Mouse (Mus musculus) heart, embryonic 14.5 days (tissue): ENCODE data around the gene Clcn2. TPM values are rescaled to one million over a fixed set of nuclear protein-coding genes. Genes with fewer than 3 reads are reported as not detected.
"Not testable (repeated sequence)": the region's sequence is repeated elsewhere in the genome, so short reads cannot be mapped to it uniquely, and the experiment has no call there.

Experiments used
- ATAC-seq: fragments of 200-750 bp; cut with Nextera tagmentation; 2 replicates; pipeline ENCODE4 v1.8.0; 2017; ENCODE audit warnings: low read depth, moderate TSS enrichment; ENCODE audit not compliant: insufficient number of reproducible peaks, insufficient read depth, low FRiP score
- H3K27ac ChIP-seq, 2 experiments: fragments of 200-500 bp in 1 of 2; fragments of 300-500 bp in 1 of 2; sonication (generic) in 1 of 2; replicated peaks in 1 of 2; 2 replicates each; pipeline ENCODE4 v1.5.1; 2012 to 2014; ENCODE audit warnings: low read depth in 2 of 2, low read length in 2 of 2, control low read depth in 1 of 2, mild to moderate bottlenecking in 1 of 2, mixed read lengths in 1 of 2; ENCODE audit not compliant: control insufficient read depth in 1 of 2, insufficient read depth in 1 of 2
- H3K27me3 ChIP-seq: fragments of 300-500 bp; sonication (generic); 2 replicates; pipeline ENCODE4 v1.6.1; 2014; ENCODE audit warnings: mild to moderate bottlenecking, low read length, control low read depth; ENCODE audit not compliant: control insufficient read depth, insufficient read depth
- H3K36me3 ChIP-seq: fragments of 300-500 bp; sonication (generic); 2 replicates; pipeline ENCODE4 v1.6.1; 2014; ENCODE audit warnings: mild to moderate bottlenecking, control low read depth, low read length, mixed read lengths; ENCODE audit not compliant: control insufficient read depth, insufficient read depth
- H3K4me1 ChIP-seq, 2 experiments: fragments of 200-500 bp in 1 of 2; fragments of 300-500 bp in 1 of 2; sonication (generic) in 1 of 2; 2 replicates each; pipeline ENCODE4 v1.6.1; 2012 to 2014; ENCODE audit warnings: low read length in 2 of 2, control low read depth in 1 of 2, mixed read lengths in 1 of 2; ENCODE audit not compliant: control insufficient read depth in 2 of 2, insufficient read depth in 2 of 2
- H3K4me2 ChIP-seq: fragments of 300-500 bp; sonication (generic); 2 replicates; pipeline ENCODE4 v1.6.1; 2014; ENCODE audit warnings: mild to moderate bottlenecking, low read length
- H3K4me3 ChIP-seq, 2 experiments: fragments of 200-500 bp in 1 of 2; fragments of 300-500 bp in 1 of 2; sonication (generic) in 1 of 2; 2 replicates each; pipeline ENCODE4 v1.5.1; 2012 to 2014; ENCODE audit warnings: low read length in 2 of 2, mild to moderate bottlenecking in 2 of 2, control low read depth in 1 of 2, low read depth in 1 of 2, moderate library complexity in 1 of 2; ENCODE audit not compliant: control insufficient read depth in 1 of 2, insufficient read depth in 1 of 2
- H3K9ac ChIP-seq: fragments of 300-500 bp; sonication (generic); 2 replicates; pipeline ENCODE4 v1.6.1; 2014; ENCODE audit warnings: mild to moderate bottlenecking, low read length
- H3K9me3 ChIP-seq: fragments of 300-500 bp; sonication (generic); 2 replicates; pipeline ENCODE4 v1.6.1; 2016; ENCODE audit warnings: low read length, control low read depth; ENCODE audit not compliant: control insufficient read depth
- WGBS: fragments of 180-500 bp; shearing (Covaris S2); extraction: QIAGEN DNeasy Blood & Tissue Kit; methylation state at CpG from one replicate; pipeline ENCODE4 v1.1.7; 2014; 5-methylcytosine and 5-hydroxymethylcytosine counted together
- polyA plus RNA-seq: library from polyadenylated mRNA; unstranded; fragments of >200 nt; fragmentation: Nextera tagmentation; extraction: Ambion mirVana; gene quantifications from 2 replicates; pipeline ENCODE4 v1.2.1, GENCODE M21; 2014

Gene Clcn2
- polyA plus RNA-seq, 1 experiment from 2014 or later, result 5.1 TPM

DNA sequence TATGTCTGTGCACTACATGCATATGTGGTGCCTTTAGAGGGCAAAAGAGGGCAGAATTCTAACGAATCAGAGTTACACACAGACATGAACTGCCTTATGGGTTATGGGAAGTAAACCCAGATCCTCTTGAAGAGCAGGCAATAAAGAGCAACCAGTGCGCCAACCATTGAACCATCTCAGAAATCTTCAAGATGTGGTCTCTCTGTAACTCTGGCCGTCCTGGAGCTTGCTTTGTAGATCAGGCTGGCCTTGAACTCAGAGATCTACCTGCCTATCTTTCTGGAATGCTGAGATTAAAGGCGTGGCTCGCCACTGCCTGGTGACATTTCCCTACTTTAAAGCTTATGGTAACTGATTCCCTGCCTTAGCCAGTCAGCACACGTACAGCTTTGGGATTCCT is 45.7 kb downstream of the Clcn2 start:
- ATAC-seq, result no peak
- Histone ChIP-seq H3K9me3 (no peaks in the 10 kb centered on the region), H3K4me2 (peak overlapping the region; percentile 98), H3K4me1 (peaks cover 5 to 23% of the 10 kb centered on the region in 2 experiments), H3K36me3 (peaks cover 26% of the 10 kb centered on the region), H3K9ac (peak overlapping the region; percentile 96), H3K27ac (no peak overlapping the region), H3K4me3 (peak overlapping the region in 1 of 2 experiments; percentile 97; a peak in 2 of 4 replicates), H3K27me3 (no peaks in the 10 kb centered on the region)
- WGBS, result 19% methylated on average over 6 of the region's 6 CpGs

GRCm38 (mm10) chr16:20670291-20670690 is 47.3 kb downstream of the Clcn2 start:
- Histone ChIP-seq H3K4me1 (peaks cover 5 to 22% of the 10 kb centered on the region in 2 experiments), H3K9ac (no peak overlapping the region), H3K4me2 (no peak overlapping the region), H3K27me3 (no peaks in the 10 kb centered on the region), H3K9me3 (no peaks in the 10 kb centered on the region), H3K4me3 (no peak overlapping the region), H3K27ac (no peak overlapping the region), H3K36me3 (peaks cover 10% of the 10 kb centered on the region)
- ATAC-seq, result no peak
- 87% methylated on average over 3 of the region's 3 CpGs for WGBS

- not testable (repeated sequence) for H3K4me3 ChIP-seq, H3K27me3 ChIP-seq, H3K9ac ChIP-seq, ATAC-seq, H3K9me3 ChIP-seq, H3K27ac ChIP-seq, H3K4me1 ChIP-seq, H3K4me2 ChIP-seq
- 75% methylated on average over 3 of the region's 6 CpGs for WGBS
- peaks cover 13% of the 10 kb centered on the region for H3K36me3 ChIP-seq
Observed at GRCm38 (mm10) chr16:20668013-20668412, 49.5 kb downstream of the Clcn2 start, which contains the start of gene Eif4g1. TSS of gene Eif4g1 (plus strand) at chr16:20668313.

DNA sequence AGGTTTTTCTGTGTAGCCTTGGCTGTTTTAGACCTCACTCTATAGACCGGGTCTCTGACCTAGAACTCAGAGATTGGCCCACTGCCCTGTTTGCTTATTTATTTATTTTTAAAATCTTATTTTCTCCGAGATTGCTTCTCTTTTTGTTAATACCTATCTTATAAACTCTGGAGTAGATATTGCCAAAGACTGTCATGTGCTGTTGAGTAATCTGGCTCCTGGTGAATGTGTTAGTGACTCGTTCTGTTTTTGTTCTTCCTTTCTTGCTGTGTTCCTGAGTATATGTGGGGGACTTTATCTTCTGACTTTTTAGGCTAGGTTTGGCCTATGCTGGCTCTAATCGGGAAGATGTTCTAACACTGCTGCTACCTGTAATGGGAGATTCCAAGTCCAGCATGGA is 59.9 kb downstream of the Clcn2 start:
- Histone ChIP-seq H3K36me3 (peaks cover 92% of the 10 kb centered on the region), H3K27ac (no peak overlapping the region), H3K4me3 (no peak overlapping the region), H3K4me2 (no peak overlapping the region), H3K27me3 (no peaks in the 10 kb centered on the region), H3K4me1 (0 out of 4 replicates have a peak, but pooled peaks cover 0 to 4% of the 10 kb centered on the region in 2 experiments), H3K9ac (no peak overlapping the region), H3K9me3 (no peaks in the 10 kb centered on the region)
- WGBS, result 91% methylated on average over 4 of the region's 4 CpGs
- ATAC-seq, result no peak

DNA sequence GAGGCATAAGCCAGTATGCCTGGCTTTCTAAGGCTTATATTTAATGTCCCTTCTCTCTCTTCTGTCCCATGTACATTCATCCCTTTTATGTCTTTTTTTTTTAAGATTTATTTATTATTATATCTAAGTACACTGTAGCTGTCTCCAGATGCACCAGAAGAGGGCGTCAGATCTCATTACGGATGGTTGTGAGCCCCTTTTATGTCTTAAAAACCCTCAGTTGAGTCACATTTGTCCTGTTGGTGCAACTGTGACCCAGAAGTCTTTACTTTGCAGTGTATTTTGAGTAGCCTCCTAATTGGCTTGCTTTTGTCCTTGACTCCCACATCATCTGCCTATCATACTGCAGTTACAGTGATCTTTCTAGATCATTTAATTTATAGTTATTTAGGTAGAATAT is 64.2 kb downstream of the Clcn2 start:
- Histone ChIP-seq H3K36me3 (peaks cover 50% of the 10 kb centered on the region), H3K9me3 (no peaks in the 10 kb centered on the region), H3K4me1 (peaks cover 0 to 15% of the 10 kb centered on the region in 2 experiments; a peak in 3 of 4 replicates), H3K4me2 (no peak overlapping the region), H3K27ac (no peak overlapping the region), H3K27me3 (no peaks in the 10 kb centered on the region), H3K9ac (no peak overlapping the region), H3K4me3 (no peak overlapping the region)
- no peak for ATAC-seq
- 62% methylated on average over 2 of the region's 2 CpGs for WGBS

Other genes with a start within 250 kb of the Clcn2 start
- gene Eif2b5, start 218.9 kb downstream of the Clcn2 start, polyA plus RNA-seq, result 67.3 and 69.6 TPM in 2 replicates
- gene Dvl3, start 200.8 kb downstream of the Clcn2 start, polyA plus RNA-seq, result 20.7 and 21.0 TPM in 2 replicates
- gene Ap2m1, start 182.3 kb downstream of the Clcn2 start, polyA plus RNA-seq, result 451 and 502 TPM in 2 replicates
- gene Abcf3, start 169.2 kb downstream of the Clcn2 start, polyA plus RNA-seq, result 37.1 and 46.0 TPM in 2 replicates
- 0.23 and 0.54 TPM in 2 replicates for gene Vwa5b2, start 128.3 kb downstream of the Clcn2 start, polyA plus RNA-seq
- 19.4 TPM in 2 replicates for gene Eef1akmt4, start 106.2 kb downstream of the Clcn2 start, polyA plus RNA-seq
- gene Gm49333, start 106.1 kb downstream of the Clcn2 start, polyA plus RNA-seq, result 0.14 TPM in 1 of 2 replicates, not detected in the other
- 29.3 and 31.4 TPM in 2 replicates for gene Alg3, start 106.0 kb downstream of the Clcn2 start, polyA plus RNA-seq
- 0.40 and 0.57 TPM in 2 replicates for gene Camk2n2, start 96.5 kb downstream of the Clcn2 start, polyA plus RNA-seq
- gene Ece2, start 87.9 kb downstream of the Clcn2 start, polyA plus RNA-seq, result 0.22 and 0.53 TPM in 2 replicates
- 217 and 231 TPM in 2 replicates for gene Psmd2, start 66.1 kb downstream of the Clcn2 start, polyA plus RNA-seq
- 96.6 and 107 TPM in 2 replicates for gene Eif4g1, start 49.4 kb downstream of the Clcn2 start, polyA plus RNA-seq
- gene Fam131a, start 24.5 kb downstream of the Clcn2 start, polyA plus RNA-seq, result 7.1 and 7.2 TPM in 2 replicates
- 53.2 and 58.4 TPM in 2 replicates for gene Polr2h, start 81 bp downstream of the Clcn2 start, polyA plus RNA-seq
- gene Chrd, start 15.4 kb upstream of the Clcn2 start, polyA plus RNA-seq, result 0.67 and 0.70 TPM in 2 replicates
- 0.34 TPM in 1 of 2 replicates, not detected in the other for gene Thpo, start 16.8 kb upstream of the Clcn2 start, polyA plus RNA-seq